Mouse (Mus musculus): ENCODE measurements at regions not wholly inside any gene's neighbourhood (a gene's known extent, or its start where the extent isn't known, plus 50 kb on each side); places are given as distances from the start of the nearest gene placed in this dataset.

DNA sequence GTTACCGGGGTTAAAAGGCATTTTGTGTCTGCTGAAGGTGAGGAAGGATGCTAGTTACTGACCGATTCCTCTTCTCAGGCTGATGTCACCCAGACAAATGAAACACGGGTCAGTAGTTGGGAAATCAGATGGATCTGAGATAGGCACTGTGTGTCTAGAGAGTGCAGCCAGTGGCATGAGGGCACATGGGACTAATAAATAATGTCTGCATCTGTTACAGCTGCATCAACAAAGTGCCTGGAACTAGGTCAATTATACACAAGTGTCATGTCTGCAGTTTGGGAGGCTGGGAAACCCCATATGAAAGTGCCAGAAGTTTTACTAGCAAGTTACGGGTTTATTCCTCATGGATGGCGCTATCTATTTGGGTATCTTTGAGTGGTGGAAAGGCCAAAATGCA, 68.8 kb downstream of the Cxcl12 start:
- no peak for DNase-seq (ENCODE audit: low read depth)

DNA sequence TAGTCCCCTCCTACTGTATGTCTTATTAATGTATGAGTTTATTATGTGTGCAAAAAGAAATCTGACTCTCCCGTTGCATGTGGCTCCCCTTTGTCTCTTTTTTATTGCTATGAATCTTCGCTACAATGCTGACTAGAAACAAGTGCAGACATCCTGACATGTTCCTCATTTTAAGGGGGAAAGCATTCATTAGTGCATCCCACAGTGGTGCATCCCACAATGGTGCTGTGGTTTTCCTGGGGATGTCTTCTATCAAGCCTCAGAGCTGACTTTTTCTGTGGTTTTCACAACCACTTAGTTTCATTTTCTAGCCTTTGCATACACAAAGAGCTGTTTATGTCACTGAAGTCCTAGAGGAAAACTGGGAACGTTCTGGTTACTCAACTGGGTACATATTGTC, 72.9 kb downstream of the Cxcl12 start:
- no peak for DNase-seq (ENCODE audit: low read depth)

DNA sequence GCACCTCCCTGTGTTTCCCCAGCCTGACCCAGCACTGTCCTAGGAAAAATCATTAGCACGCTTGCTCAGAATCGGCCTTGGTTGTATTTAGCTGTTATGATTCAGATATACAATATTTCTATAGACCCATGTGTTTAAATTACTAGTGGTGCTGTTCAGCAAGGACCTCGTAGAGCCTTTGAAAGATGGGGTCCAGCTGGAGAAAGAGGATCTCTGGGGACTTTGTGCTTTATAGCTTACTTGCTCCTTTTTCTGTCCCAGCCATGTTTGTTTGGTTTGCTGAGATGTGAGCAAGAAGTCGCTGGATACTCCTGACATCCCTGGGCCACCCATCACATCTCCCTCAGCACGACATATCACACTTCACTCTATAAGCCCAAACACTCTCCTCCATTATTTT, 77.1 kb downstream of the Cxcl12 start:
- DNase-seq (ENCODE audit: low read depth) = no peak

- DNase-seq (ENCODE audit: low read depth) = no peak
Observed at GRCm38 (mm10) chr6:117245849-117246248, 77.5 kb downstream of the Cxcl12 start.

DNA sequence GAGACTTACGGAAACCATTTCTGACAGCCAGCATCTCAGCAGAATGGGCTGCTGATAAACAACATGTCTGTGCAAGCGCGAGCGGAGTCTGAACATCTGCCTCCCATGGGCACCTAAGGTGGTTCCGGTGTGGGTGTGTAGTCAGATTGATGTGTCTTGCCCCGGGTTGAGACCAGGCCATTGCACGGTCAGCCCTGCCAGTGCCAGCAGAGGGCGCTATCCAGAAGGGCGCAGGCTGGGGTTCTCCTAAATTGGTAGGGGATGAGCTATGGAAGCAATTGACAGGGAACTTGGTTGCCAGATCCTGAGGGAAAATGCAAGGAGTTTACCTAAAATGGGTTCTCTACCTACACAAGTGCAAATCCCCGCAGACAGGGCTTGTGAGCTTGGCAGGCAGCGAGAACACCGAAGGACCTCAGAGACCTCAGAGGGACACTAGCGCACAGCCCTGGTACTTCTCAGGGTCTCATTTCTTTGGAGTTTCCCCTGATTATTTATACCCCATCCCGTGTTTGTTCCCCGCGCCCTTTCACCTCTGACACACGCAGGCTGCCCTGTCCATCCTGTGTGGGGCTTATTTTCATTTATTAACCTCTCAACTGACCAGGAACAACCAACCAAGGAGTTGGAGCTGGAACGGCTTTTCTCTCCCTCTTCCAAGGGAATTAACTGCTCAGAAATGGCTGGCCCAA, 81.0 kb downstream of the Cxcl12 start:
- DNase-seq (ENCODE audit: low read depth) = no peak

GRCm38 (mm10) chr6:117250051-117250450, 81.7 kb downstream of the Cxcl12 start:
- DNase-seq (ENCODE audit: low read depth) = no peak

- no peak for DNase-seq (ENCODE audit: low read depth)
Observed at GRCm38 (mm10) chr6:117251383-117251925, 83.1 kb downstream of the Cxcl12 start.

DNA sequence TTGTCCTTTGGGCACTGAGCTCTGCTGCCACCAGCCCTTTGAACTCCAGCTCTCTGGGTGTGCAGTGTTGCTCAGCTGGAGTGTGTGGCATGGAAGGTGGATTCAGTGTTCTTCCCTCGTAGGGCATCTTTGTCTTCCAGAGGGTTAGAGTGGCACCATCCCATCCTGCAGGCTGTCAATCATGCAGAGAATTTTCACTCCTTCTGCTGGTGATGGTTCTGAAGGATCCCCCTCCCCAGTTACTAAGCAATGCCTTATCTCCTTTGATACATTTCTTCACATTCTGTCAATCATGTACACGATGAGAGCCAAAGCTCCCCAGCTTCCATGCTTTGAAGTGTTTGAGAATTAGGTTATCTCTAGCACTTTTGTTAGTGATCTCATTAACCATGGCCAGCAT, 84.0 kb downstream of the Cxcl12 start:
- no peak for DNase-seq (ENCODE audit: low read depth)

GRCm38 (mm10) chr6:117253036-117253435, 84.7 kb downstream of the Cxcl12 start:
- DNase-seq (ENCODE audit: low read depth) = no peak

GRCm38 (mm10) chr6:117253586-117254330, 85.4 kb downstream of the Cxcl12 start:
- DNase-seq (ENCODE audit: low read depth) = no peak

DNA sequence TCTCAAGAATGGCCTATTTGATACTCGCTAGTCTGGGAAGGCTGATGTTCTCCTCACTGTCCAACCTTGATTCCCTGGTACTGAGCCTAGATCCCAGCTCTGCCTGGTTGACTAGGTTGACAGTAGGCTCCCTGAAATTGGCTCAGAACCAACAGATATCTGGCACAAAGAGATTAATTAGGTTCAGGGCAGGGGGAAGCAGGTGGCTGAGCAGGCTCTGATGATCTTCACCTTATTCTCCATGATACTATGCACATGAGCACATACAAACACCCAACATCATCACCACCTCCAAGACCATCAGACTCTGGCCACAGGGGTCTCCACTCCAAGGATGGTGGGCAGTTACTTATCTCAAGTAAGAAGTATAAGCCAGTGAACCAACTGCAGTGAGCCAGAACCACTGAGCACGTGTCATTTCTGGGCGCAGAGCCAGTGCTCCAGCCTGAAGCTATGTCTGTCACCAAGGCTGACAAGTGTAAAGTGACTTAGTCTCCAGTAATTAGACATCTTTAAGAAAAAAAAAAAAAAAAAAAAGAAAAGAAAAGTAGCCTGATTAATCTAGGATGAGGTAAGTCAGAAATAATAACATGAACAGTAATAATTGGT, 86.4 kb downstream of the Cxcl12 start:
- no peak for DNase-seq (ENCODE audit: low read depth)

- no peak for DNase-seq (ENCODE audit: low read depth)
Observed at GRCm38 (mm10) chr6:117255399-117256098, 87.2 kb downstream of the Cxcl12 start.

DNA sequence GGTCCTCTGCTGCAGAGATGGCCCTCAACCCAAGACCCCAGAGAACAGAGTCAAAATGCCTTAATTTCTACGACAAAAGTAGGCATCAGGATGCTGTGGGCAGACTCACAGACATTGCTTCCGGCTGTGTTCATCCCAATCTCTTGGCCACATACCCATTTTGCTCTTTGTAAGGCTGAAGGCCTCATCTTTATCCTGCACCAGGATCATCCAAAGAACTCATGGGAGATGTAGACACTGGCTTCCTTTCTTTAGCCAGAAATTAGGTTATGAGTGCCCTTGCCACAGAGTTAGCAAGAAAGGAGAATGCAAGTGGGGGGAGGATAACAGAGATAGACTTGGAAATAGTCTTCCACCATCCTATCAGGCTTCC, 87.8 kb downstream of the Cxcl12 start:
- no peak for DNase-seq (ENCODE audit: low read depth)

GRCm38 (mm10) chr6:117257591-117257990, 89.3 kb downstream of the Cxcl12 start:
- no peak for DNase-seq (ENCODE audit: low read depth)

DNA sequence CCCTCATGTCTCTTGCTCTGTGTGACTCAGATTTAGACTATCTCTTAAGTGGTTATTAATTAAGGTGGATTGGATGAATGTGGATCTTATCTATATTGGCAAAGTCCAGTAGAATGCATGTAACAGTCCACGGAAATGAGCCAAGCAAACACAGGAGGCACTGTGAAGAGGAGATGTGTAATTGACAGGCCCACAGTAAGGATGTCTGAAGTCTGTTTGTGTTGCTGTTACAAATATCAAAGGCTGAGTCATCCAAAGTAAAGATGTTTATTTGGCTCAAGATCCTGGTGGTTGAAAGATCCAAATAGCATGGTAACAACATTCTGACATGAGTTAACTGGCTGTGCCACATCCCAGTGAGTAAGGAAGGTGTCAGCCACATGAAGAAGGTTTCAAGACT, 99.6 kb downstream of the Cxcl12 start:
- no peak for DNase-seq (ENCODE audit: low read depth)

GRCm38 (mm10) chr6:117268376-117268775, 100.0 kb downstream of the Cxcl12 start:
- no peak for DNase-seq (ENCODE audit: low read depth)

GRCm38 (mm10) chr6:117270261-117270660, 101.9 kb downstream of the Cxcl12 start:
- no peak for DNase-seq (ENCODE audit: low read depth)

DNA sequence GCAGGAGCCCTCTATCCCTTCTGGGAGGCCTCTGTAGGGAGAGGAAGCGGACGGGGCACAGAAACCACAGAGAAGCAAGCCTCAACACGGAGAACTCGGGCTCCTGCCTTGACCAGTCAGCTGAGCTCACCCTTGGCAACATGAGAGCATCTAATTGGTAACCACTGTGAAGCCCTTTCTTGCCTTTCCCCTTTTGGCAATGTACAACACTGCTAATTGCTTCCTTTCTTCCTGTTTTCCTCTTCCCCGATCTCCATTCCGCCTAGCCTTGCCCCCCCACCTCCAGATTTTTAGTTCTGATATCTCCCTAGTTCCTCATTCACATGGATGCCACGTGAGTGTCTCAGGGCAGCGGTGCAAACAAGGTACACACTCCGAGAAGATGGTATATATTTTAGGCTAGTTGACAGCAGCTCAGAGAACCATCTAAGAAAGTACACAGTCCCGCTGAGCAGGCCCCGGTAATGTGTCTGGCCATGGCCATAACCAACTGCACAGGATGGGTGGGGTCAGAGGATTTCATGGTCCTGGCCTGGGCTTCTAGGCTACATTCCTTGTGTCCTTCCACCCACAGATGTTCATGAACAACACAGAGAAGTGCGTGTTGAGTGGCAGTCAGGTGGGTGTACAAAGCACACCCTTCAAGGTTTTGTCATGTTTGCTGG, 103.4 kb downstream of the Cxcl12 start:
- peak; percentile 14 for DNase-seq (ENCODE audit: low read depth)

GRCm38 (mm10) chr6:117272227-117272955, 104.1 kb downstream of the Cxcl12 start:
- DNase-seq (ENCODE audit: low read depth) = no peak

DNA sequence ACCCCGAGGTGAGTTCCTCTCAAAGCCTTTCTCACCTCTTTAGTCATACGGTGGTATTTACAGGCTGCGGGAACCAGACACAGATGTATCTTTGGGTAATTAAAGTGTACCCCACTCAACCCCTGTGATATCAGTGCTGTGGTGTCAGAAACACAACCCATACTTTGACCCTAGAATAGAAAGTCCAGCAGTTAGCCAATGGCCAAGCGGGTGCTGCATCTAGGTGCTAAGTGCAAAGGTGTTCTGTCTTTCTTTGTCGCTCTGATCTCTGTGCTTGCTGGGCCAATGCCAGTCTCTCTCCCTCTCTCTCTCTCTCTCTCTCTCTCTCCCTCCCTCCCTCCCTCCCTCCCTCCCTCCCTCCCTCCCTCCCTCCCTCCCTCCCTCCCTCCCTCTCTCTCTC, 107.6 kb downstream of the Cxcl12 start:
- DNase-seq (ENCODE audit: low read depth) = no peak

DNA sequence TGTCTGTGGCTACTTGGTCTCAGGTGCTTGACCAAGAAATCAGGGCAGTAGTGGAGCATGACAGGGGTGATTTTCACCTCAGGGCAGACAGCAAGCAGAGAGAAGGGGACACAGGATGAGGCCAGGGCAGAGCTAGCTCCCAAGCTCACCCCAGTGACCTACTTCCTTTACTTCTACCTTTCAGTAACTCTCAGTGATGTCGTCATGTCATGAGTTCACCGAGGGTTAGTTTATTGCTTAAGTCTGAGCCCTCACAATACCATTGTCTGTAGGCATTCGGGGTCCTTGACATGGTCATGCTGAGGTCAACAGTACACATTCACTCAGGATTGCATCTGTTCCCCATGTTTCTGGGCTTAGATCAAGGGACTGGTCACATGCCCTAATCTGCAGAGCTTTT, 108.5 kb downstream of the Cxcl12 start:
- no peak for DNase-seq (ENCODE audit: low read depth)
